Mouse (Mus musculus): ENCODE data around the gene 4930412O13Rik. TPM values are rescaled to one million over a fixed set of nuclear protein-coding genes. Genes with fewer than 3 reads are reported as not detected.

Gene 4930412O13Rik
- total RNA-seq, 1 experiment = 0.54 TPM

DNA sequence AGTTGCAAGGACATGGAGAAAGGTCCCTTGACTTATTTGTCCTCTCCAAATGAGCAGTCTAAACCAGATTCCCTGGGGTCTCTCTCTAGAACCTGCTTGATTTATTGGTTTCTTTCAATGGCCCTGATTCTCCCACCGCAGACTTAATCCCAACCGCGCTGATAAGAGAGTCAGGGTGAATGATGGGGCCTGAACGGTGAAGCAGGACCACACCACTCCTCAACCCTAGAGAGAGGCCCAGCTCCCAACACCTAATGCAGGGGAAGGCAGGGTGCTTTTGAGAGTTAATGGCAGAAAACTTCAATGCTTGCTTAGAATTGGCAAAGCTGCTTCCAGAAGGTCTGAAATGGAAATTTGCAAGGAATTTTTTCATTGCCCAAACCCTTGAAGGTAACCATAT is 5.8 kb upstream of the 4930412O13Rik start:
- in situ Hi-C loops (cut with MboI; ENCODE audit: low sequenced_read_pairs in 2 of 2, unreplicated experiment in 2 of 2) = no loop called here
- H3K27ac ChIP-seq (ENCODE audit: insufficient read depth, low read depth, low read length, poor library complexity, severe bottlenecking) = no peak overlapping the region
- no peak for TF ChIP-seq ZNF384 (IDR thresholded peaks at IDR 0.05; ENCODE audit: low read depth, low read length)
- no peak for TF ChIP-seq CHD2 (IDR thresholded peaks at IDR 0.05; ENCODE audit: low read depth, low read length)
- TF ChIP-seq MAFK (IDR thresholded peaks at IDR 0.05; ENCODE audit: insufficient read depth, low read depth, low read length) = no peak
- no peak for TF ChIP-seq HCFC1 (IDR thresholded peaks at IDR 0.05; ENCODE audit: borderline replicate concordance, insufficient read depth, low read length)
- TF ChIP-seq ZC3H11A (IDR thresholded peaks at IDR 0.05; ENCODE audit: borderline replicate concordance, low read depth, low read length) = no peak
- no peaks in the 10 kb centered on the region for H3K9me3 ChIP-seq (ENCODE audit: control insufficient read depth, insufficient read depth, low read depth, low read length)
- H3K36me3 ChIP-seq (ENCODE audit: control insufficient read depth, insufficient read depth, low read length, poor library complexity, severe bottlenecking) = no peaks in the 10 kb centered on the region
- H3K9ac ChIP-seq (ENCODE audit: insufficient read depth, low read depth, low read length, poor library complexity, severe bottlenecking) = no peak overlapping the region
- no peak overlapping the region for H3K4me3 ChIP-seq (ENCODE audit: insufficient read depth in 1 of 2, low read depth in 1 of 2, low read length in 2 of 2, poor library complexity in 1 of 2, severe bottlenecking in 1 of 2)
- peaks cover 0 to 7% of the 10 kb centered on the region in 2 experiments; a peak in 1 of 4 replicates for H3K4me1 ChIP-seq (ENCODE audit: control insufficient read depth in 2 of 2, insufficient read depth in 2 of 2, low read length in 2 of 2, poor library complexity in 1 of 2)
- DNase-seq (ENCODE audit: low read depth, low spot score) = no peak

GRCm38 (mm10) chr2:9875676-9876357 is 5.2 kb upstream of the 4930412O13Rik start:
- in situ Hi-C loops (cut with MboI; ENCODE audit: low sequenced_read_pairs in 2 of 2, unreplicated experiment in 2 of 2) = no loop called here
- peaks cover 0 to 7% of the 10 kb centered on the region in 2 experiments; a peak in 1 of 4 replicates for H3K4me1 ChIP-seq (ENCODE audit: control insufficient read depth in 2 of 2, insufficient read depth in 2 of 2, low read length in 2 of 2, poor library complexity in 1 of 2)

DNA sequence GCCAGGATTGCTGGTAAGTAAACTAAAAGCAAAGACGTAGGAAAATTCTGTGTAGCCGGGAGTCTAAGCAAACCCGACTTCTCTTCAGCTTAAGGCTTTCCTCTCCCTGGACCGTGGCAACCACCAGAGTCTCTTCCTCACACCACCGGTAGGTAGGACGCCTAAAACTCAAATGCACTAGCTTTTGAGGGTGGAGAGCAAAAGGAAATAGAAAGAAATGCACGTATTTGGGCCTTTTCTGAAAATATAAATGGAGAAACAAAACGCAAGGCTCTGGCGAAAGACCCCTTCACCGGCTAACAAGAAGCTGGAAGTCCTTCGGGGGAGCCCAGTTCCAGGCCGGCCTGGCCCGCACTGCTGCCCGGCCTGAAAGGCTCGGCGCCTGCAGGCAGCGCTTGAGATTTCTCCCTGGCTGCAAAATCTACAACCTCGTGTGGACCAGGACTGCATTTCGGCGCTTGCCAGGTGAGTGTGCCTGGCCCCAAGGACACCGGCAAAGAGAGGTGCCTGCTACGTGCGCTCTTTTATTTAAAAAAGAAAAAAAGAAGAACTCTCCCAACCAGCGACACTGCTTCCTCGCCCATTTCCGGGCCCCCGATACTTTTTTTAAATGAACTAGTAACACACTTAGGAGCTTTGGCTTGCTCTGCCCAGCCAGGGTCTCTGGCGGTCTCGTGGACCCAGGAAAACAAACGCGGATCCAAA is 4.3 kb upstream of the 4930412O13Rik start:
- TF ChIP-seq ZC3H11A (IDR thresholded peaks at IDR 0.05; ENCODE audit: borderline replicate concordance, low read depth, low read length) = no peak
- TF ChIP-seq HCFC1 (IDR thresholded peaks at IDR 0.05; ENCODE audit: borderline replicate concordance, insufficient read depth, low read length) = no peak
- TF ChIP-seq ZNF384 (IDR thresholded peaks at IDR 0.05; ENCODE audit: low read depth, low read length) = no peak
- TF ChIP-seq CHD2 (IDR thresholded peaks at IDR 0.05; ENCODE audit: low read depth, low read length) = no peak
- TF ChIP-seq MAFK (IDR thresholded peaks at IDR 0.05; ENCODE audit: insufficient read depth, low read depth, low read length) = no peak
- no peaks in the 10 kb centered on the region for H3K36me3 ChIP-seq (ENCODE audit: control insufficient read depth, insufficient read depth, low read length, poor library complexity, severe bottlenecking)
- peak overlapping the region; percentile 26; the same call in 1 of the 2 replicates for H3K9ac ChIP-seq (ENCODE audit: insufficient read depth, low read depth, low read length, poor library complexity, severe bottlenecking)
- DNase-seq (ENCODE audit: low read depth, low spot score) = no peak
- in situ Hi-C loops (cut with MboI; ENCODE audit: low sequenced_read_pairs in 2 of 2, unreplicated experiment in 2 of 2) = no loop called here
- peak overlapping the region; percentile 24 to 43; a peak in 3 of 4 replicates for H3K4me3 ChIP-seq (ENCODE audit: insufficient read depth in 1 of 2, low read depth in 1 of 2, low read length in 2 of 2, poor library complexity in 1 of 2, severe bottlenecking in 1 of 2)
- H3K9me3 ChIP-seq (ENCODE audit: control insufficient read depth, insufficient read depth, low read depth, low read length) = no peaks in the 10 kb centered on the region
- peaks cover 0 to 14% of the 10 kb centered on the region in 2 experiments; a peak in 2 of 4 replicates for H3K4me1 ChIP-seq (ENCODE audit: control insufficient read depth in 2 of 2, insufficient read depth in 2 of 2, low read length in 2 of 2, poor library complexity in 1 of 2)
- no peak overlapping the region for H3K27ac ChIP-seq (ENCODE audit: insufficient read depth, low read depth, low read length, poor library complexity, severe bottlenecking)

More at GRCm38 (mm10) chr2:9875676-9876357, 5.2 kb upstream of the 4930412O13Rik start:
- no peak for DNase-seq (ENCODE audit: low read depth, low spot score)
- H3K9ac ChIP-seq (ENCODE audit: insufficient read depth, low read depth, low read length, poor library complexity, severe bottlenecking) = no peak overlapping the region
- TF ChIP-seq CHD2 (IDR thresholded peaks at IDR 0.05; ENCODE audit: low read depth, low read length) (no peak), MAFK (IDR thresholded peaks at IDR 0.05; ENCODE audit: insufficient read depth, low read depth, low read length) (no peak), ZNF384 (IDR thresholded peaks at IDR 0.05; ENCODE audit: low read depth, low read length) (no peak), ZC3H11A (IDR thresholded peaks at IDR 0.05; ENCODE audit: borderline replicate concordance, low read depth, low read length) (no peak), HCFC1 (IDR thresholded peaks at IDR 0.05; ENCODE audit: borderline replicate concordance, insufficient read depth, low read length) (no peak)
- H3K4me3 ChIP-seq (ENCODE audit: insufficient read depth in 1 of 2, low read depth in 1 of 2, low read length in 2 of 2, poor library complexity in 1 of 2, severe bottlenecking in 1 of 2) = no peak overlapping the region
- no peak overlapping the region for H3K27ac ChIP-seq (ENCODE audit: insufficient read depth, low read depth, low read length, poor library complexity, severe bottlenecking)
- no peaks in the 10 kb centered on the region for H3K9me3 ChIP-seq (ENCODE audit: control insufficient read depth, insufficient read depth, low read depth, low read length)
- H3K36me3 ChIP-seq (ENCODE audit: control insufficient read depth, insufficient read depth, low read length, poor library complexity, severe bottlenecking) = no peaks in the 10 kb centered on the region

DNA sequence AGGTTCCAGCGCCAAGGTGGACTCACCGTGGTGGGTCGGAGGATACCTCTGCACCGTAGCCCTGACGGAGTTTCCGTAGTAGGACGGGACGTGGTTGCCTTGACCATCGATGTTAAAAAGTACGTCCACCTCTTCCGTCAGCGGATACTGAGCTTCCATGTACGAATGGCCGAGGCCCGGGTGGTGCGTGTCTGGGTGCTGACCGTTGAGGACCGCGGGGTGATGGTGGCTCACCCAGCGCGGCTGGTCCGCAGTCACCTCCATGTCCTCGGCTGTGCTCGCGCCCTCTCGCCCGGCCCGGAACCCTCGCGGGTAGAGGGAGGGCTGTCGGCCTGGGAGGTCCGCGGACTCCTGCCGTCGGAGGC is 3.7 kb upstream of the 4930412O13Rik start:
- no peak for DNase-seq (ENCODE audit: low read depth, low spot score)
- H3K27ac ChIP-seq (ENCODE audit: insufficient read depth, low read depth, low read length, poor library complexity, severe bottlenecking) = no peak overlapping the region
- TF ChIP-seq MAFK (IDR thresholded peaks at IDR 0.05; ENCODE audit: insufficient read depth, low read depth, low read length) (no peak), HCFC1 (IDR thresholded peaks at IDR 0.05; ENCODE audit: borderline replicate concordance, insufficient read depth, low read length) (no peak), ZC3H11A (IDR thresholded peaks at IDR 0.05; ENCODE audit: borderline replicate concordance, low read depth, low read length) (no peak), ZNF384 (IDR thresholded peaks at IDR 0.05; ENCODE audit: low read depth, low read length) (no peak), CHD2 (IDR thresholded peaks at IDR 0.05; ENCODE audit: low read depth, low read length) (no peak)
- peak overlapping the region; percentile 24 to 43; a peak in 3 of 4 replicates for H3K4me3 ChIP-seq (ENCODE audit: insufficient read depth in 1 of 2, low read depth in 1 of 2, low read length in 2 of 2, poor library complexity in 1 of 2, severe bottlenecking in 1 of 2)
- H3K9me3 ChIP-seq (ENCODE audit: control insufficient read depth, insufficient read depth, low read depth, low read length) = no peaks in the 10 kb centered on the region
- in situ Hi-C loops (cut with MboI; ENCODE audit: low sequenced_read_pairs in 2 of 2, unreplicated experiment in 2 of 2) = no loop called here
- H3K9ac ChIP-seq (ENCODE audit: insufficient read depth, low read depth, low read length, poor library complexity, severe bottlenecking) = peak overlapping the region; percentile 26; the same call in 1 of the 2 replicates
- no peaks in the 10 kb centered on the region for H3K36me3 ChIP-seq (ENCODE audit: control insufficient read depth, insufficient read depth, low read length, poor library complexity, severe bottlenecking)
- peaks cover 0 to 15% of the 10 kb centered on the region in 2 experiments; a peak in 2 of 4 replicates for H3K4me1 ChIP-seq (ENCODE audit: control insufficient read depth in 2 of 2, insufficient read depth in 2 of 2, low read length in 2 of 2, poor library complexity in 1 of 2)

Data from ES-E14 (cell line).